Mouse (Mus musculus) ES-Bruce4 (cell line): ENCODE results near the gene Bahcc1. TPM values are rescaled to one million over a fixed set of nuclear protein-coding genes. Genes with fewer than 3 reads are reported as not detected.

Source experiments
- H3K27ac ChIP-seq: 2 replicates; pipeline ENCODE4 v1.5.1; 2012; ENCODE audit warnings: low read length, inconsistent platforms; ENCODE audit not compliant: insufficient read depth
- H3K27me3 ChIP-seq: 2 replicates; pipeline ENCODE4 v1.6.1; 2012; ENCODE audit warnings: mild to moderate bottlenecking, low read length, inconsistent platforms; ENCODE audit not compliant: control insufficient read depth, poor library complexity, insufficient read depth, severe bottlenecking
- H3K36me3 ChIP-seq: 2 replicates; pipeline ENCODE4 v1.6.1; 2012; ENCODE audit warnings: inconsistent platforms, mild to moderate bottlenecking, low read length, moderate library complexity; ENCODE audit not compliant: control insufficient read depth, poor library complexity, insufficient read depth, severe bottlenecking
- H3K4me1 ChIP-seq: one replicate; pipeline ENCODE4 v1.8.1; 2011; ENCODE audit warnings: low read length; ENCODE audit not compliant: control insufficient read depth, insufficient read depth
- H3K4me3 ChIP-seq: 2 replicates; pipeline ENCODE4 v1.5.1; 2011; ENCODE audit warnings: low read depth, mild to moderate bottlenecking, low read length
- H3K9ac ChIP-seq: 2 replicates; pipeline ENCODE4 v1.6.1; 2012; ENCODE audit warnings: low read depth, mild to moderate bottlenecking, inconsistent platforms; ENCODE audit not compliant: poor library complexity, severe bottlenecking
- H3K9me3 ChIP-seq: replicated peaks from 2 replicates; pipeline ENCODE4 v1.6.1; 2012; ENCODE audit warnings: mild to moderate bottlenecking, low read length, inconsistent platforms; ENCODE audit not compliant: control insufficient read depth, poor library complexity, insufficient read depth, severe bottlenecking
- CTCF ChIP-seq: IDR thresholded peaks from one replicate; pipeline ENCODE4 v1.8.1; 2011; ENCODE audit warnings: low read depth, low read length
- EP300 ChIP-seq: IDR thresholded peaks from 2 replicates; pipeline ENCODE4 v1.6.1; 2011; ENCODE audit warnings: low read depth, low read length; ENCODE audit not compliant: insufficient read depth
- POLR2A ChIP-seq: IDR thresholded peaks from one replicate; pipeline ENCODE4 v1.8.1; 2011; ENCODE audit warnings: low read length; ENCODE audit not compliant: insufficient read depth
- polyA plus RNA-seq: library from polyadenylated mRNA; stranded (reverse); fragments of >200 nt; gene quantifications from 2 replicates; pipeline ENCODE4 v1.2.4, GENCODE M21; 2011; ENCODE audit warnings: low read depth; ENCODE audit not compliant: missing spikeins, insufficient read depth, insufficient read length

Gene Bahcc1
- polyA plus RNA-seq, 1 experiment: 21.6 TPM

- Histone ChIP-seq H3K4me1 (peaks cover 3% of the 10 kb centered on the region), H3K27ac (no peak overlapping the region), H3K36me3 (no peaks in the 10 kb centered on the region), H3K4me3 (no peak overlapping the region), H3K9ac (no peak overlapping the region), H3K27me3 (no peaks in the 10 kb centered on the region), H3K9me3 (no peaks in the 10 kb centered on the region)
- no peak for TF ChIP-seq CTCF
- TF ChIP-seq POLR2A: no peak
- no peak for TF ChIP-seq EP300
Observed at GRCm38 (mm10) chr11:120303119-120303518, 70.4 kb downstream of the Bahcc1 start.

GRCm38 (mm10) chr11:120303559-120304349 is 71.0 kb downstream of the Bahcc1 start:
- no peak overlapping the region for H3K27ac ChIP-seq
- H3K9ac ChIP-seq: no peak overlapping the region
- H3K4me3 ChIP-seq: no peak overlapping the region
- H3K36me3 ChIP-seq: no peaks in the 10 kb centered on the region
- H3K4me1 ChIP-seq: peaks cover 3% of the 10 kb centered on the region
- H3K9me3 ChIP-seq: no peaks in the 10 kb centered on the region
- no peaks in the 10 kb centered on the region for H3K27me3 ChIP-seq
- no peak for TF ChIP-seq CTCF
- no peak for TF ChIP-seq POLR2A
- TF ChIP-seq EP300: no peak

GRCm38 (mm10) chr11:120304350-120304694 is 71.6 kb downstream of the Bahcc1 start:
- H3K9me3 ChIP-seq: no peaks in the 10 kb centered on the region
- H3K9ac ChIP-seq: no peak overlapping the region
- no peaks in the 10 kb centered on the region for H3K36me3 ChIP-seq
- peaks cover 3% of the 10 kb centered on the region for H3K4me1 ChIP-seq
- H3K27me3 ChIP-seq: no peaks in the 10 kb centered on the region
- no peak overlapping the region for H3K27ac ChIP-seq
- no peak overlapping the region for H3K4me3 ChIP-seq
- TF ChIP-seq CTCF (no peak), POLR2A (no peak), EP300 (no peak)

GRCm38 (mm10) chr11:120304886-120305534 is 72.3 kb downstream of the Bahcc1 start:
- TF ChIP-seq POLR2A (no peak), CTCF (peak; percentile 48), EP300 (0 out of 2 replicates have a peak, but pooled peaks have one; percentile 28)
- Histone ChIP-seq H3K4me3 (peak overlapping the region; percentile 75), H3K9me3 (no peaks in the 10 kb centered on the region), H3K4me1 (peaks cover 3% of the 10 kb centered on the region), H3K27ac (no peak overlapping the region), H3K27me3 (no peaks in the 10 kb centered on the region), H3K9ac (peak overlapping the region; percentile 87), H3K36me3 (no peaks in the 10 kb centered on the region)

GRCm38 (mm10) chr11:120305535-120306365 is 73.0 kb downstream of the Bahcc1 start:
- H3K9me3 ChIP-seq: no peaks in the 10 kb centered on the region
- no peaks in the 10 kb centered on the region for H3K36me3 ChIP-seq
- peak overlapping the region; percentile 75 for H3K4me3 ChIP-seq
- H3K4me1 ChIP-seq: peaks cover 3% of the 10 kb centered on the region
- H3K27me3 ChIP-seq: no peaks in the 10 kb centered on the region
- TF ChIP-seq POLR2A: no peak
- no peak for TF ChIP-seq CTCF
- TF ChIP-seq EP300: no peak
- H3K27ac ChIP-seq: no peak overlapping the region
- H3K9ac ChIP-seq: peak overlapping the region; percentile 87
